Mouse (Mus musculus): ENCODE data around the gene Ggct.
A peak's percentile ranks its signal among the peaks of the same experiment; 100 is the strongest.

Ggct gene

DNA sequence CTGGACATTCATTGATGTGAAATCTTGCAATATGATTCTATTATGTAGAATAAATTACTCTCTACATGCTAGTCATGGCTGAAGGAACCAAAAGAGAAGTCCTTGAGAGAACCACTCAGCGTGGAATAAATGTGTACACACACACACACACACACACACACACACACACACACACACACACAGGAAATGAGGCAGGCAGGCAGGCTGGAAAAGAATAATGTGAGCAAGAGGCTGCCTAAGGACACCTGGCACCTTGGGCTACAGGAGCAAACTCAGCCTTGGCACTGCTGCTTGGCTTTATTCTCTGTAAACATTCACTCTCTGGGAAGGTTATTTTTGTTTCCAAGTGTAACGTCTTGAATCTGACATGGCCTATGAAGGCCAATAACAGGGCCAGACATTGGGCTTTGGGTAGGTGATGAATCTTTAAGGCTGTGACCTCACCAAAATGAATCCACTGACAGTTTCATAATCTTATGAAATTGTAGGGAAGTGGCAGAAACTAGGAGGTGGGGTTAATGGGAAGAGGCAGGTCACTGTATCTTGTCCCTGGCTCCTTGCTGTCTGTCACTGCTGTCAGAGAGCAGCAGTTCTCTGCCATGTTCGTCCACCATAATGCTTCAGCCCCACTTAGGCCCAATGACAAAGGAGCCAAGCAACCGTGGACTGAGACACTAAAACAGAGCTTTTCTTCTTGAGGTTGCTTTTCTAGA, 46.4 kb downstream of the Ggct start:
- no peak for DNase-seq

DNA sequence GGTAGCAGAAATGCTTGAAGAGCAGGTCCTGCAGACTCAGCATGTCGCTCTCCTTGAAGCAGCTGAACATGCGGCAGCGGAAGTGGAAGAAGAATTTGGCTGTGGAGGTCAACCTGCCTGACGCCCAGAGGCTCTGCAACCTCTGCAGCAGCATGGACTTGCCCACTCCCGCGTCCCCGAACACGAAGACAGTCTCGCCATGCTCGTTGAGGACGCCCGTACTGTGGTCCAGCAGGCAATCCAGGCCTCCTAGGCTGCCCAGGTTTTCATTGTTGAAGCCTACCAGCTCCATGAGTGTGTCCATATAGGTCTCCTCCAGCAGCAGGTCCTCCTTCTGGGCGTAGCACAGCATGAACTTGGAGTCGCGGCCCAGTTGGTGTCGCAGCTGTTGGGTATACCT, 48.2 kb downstream of the Ggct start:
- DNase-seq = no peak

DNA sequence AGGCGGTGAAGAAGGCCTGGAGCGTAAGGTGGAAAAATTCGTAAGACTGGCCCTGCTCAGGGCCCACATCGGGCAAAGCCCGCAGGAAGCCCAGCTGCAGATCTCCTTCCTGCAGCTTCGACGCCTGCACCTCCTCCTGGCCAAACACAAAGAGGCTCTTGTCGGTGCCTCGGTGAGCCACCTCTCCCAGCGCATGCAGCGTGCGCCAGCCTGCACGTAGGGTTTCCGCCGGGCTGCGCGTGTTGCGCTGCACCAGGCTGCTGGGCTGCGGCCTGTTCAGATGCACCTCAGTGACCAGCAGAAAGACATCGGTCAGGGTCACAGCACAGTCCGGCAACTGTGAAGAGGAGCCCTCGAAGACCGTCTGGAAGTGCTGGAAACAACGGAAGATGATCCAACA, 49.0 kb downstream of the Ggct start:
- DNase-seq = peak; percentile 12 to 24

GRCm38 (mm10) chr6:54943292-54943691, 49.5 kb downstream of the Ggct start:
- peak in 1 of 2 experiments; percentile 11 for DNase-seq

- DNase-seq = no peak
Measured at GRCm38 (mm10) chr6:54941149-54941548, 51.6 kb downstream of the Ggct start.

DNA sequence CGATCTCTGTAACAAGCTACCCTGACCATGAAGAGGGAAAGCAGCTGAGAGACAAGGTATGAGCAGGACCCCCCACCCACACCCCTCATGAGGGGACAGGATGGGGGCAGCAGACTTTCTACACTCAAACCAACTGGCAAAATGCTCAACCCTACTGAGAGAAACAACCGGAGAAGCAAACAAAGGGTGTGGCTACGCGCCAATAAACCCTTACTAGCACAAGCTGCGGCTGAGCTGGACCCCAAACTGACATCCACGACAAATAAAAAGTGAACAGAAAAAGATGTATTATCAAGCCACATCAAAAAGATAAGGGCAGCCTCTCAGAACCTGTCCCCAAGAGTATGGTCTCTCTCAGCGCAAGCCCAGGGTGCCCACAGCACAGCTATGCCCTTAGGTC, 52.6 kb downstream of the Ggct start:
- DNase-seq = no peak

GRCm38 (mm10) chr6:54939631-54940030, 53.1 kb downstream of the Ggct start:
- DNase-seq = peak in 1 of 2 experiments; percentile 19

GRCm38 (mm10) chr6:54936496-54936895, 56.3 kb downstream of the Ggct start:
- no peak for DNase-seq

DNA sequence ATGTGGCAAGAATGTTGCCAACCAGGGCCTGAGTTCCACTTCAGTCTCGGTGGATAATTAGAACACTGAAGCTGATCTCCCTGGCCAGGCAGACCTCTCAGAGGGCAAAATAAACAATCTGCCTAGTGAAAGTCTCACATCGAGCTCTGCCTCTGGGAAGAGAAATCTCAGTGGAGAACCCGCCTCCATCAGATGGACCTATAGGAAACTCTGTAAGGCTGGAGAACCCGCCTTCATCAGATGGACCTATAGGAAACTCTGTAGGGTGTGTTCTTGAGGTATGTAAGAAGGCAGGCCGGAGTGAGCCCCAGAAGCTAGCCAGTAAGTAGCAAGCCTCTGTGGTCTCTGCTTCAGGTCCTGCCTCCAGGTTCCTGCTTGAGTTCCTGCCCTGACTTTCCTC, 57.8 kb downstream of the Ggct start:
- no peak for DNase-seq

DNA sequence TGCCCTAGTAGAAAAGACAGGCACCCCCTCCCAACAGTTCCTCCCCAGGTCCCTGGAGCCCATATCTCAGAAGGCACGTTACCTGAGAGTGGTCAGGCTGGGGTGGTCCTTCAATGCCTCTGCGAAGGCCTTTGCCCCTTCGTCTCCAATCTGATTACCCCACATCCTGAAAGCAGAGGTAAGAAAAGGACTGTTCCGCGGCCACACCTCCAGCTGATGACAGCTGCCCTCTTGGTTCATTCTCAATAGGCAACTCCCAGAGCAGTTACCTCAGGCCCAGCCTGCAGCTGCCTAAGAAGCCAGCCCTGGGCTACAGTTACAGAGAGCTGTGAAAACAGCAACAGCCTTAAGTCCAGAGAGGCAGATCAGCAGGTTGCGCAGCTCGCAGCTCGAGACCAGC, 58.4 kb downstream of the Ggct start:
- no peak for DNase-seq

DNA sequence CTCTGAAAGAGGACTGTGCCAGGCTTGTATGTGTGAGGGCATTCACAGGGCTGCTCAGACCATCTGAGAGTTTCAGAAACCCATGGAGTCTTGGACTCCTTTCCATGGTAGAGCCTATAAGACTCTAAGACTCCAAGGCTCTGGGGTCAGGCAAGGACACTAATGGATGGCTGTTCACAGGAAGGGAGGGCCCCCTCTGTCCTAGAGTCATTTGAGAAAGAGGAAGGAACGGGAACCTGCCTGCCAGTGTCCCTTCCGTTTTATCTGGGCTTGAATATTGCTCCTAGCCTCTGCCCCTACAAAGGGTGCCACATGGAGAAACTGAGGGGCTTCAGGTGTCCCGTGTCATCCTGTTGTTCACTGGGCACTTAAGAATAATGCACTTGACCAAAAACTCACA, 58.9 kb downstream of the Ggct start:
- DNase-seq = no peak

DNA sequence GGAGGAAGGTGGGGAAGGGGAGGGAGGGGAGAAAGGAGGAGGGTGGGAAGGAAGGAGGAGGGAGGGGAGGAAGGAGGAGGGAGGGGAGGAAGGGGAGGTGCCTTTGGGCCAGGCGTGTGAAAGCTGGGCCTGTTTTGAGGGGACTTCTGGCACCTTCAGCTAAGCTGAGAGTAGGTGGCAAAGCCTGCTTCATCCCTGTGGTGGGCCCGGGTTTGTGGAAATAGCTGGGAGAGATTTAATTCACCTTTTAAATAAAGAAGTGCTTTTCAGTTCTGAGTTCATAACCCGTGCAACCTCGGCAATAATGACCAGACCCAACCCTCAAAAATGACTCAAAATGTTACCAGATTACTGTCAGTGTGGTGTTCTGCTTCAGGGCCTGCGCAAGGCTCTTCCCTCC, 59.5 kb downstream of the Ggct start:
- DNase-seq = no peak

Measured in kidney, postnatal 4 days (tissue).